Mouse (Mus musculus) CH12.LX (cell line): ENCODE measurements at regions not wholly inside any gene's neighbourhood (a gene's known extent, or its start where the extent isn't known, plus 50 kb on each side); places are given as distances from the start of the nearest gene placed in this dataset.

Experiments
- CHD2 ChIP-seq: IDR thresholded peaks from 2 replicates; pipeline ENCODE4 v1.6.1; 2011; ENCODE audit warnings: low read length, improper control_type of control experiment
- CTCF ChIP-seq, 2 experiments: IDR thresholded peaks in 1 of 2; conservative IDR thresholded peaks in 1 of 2; 2 replicates each; pipeline ENCODE4 v1.5.1; 2011 to 2012; ENCODE audit warnings: low read depth in 2 of 2, low read length in 2 of 2, improper control_type of control experiment in 1 of 2, inconsistent platforms in 1 of 2, mild to moderate bottlenecking in 1 of 2, moderate library complexity in 1 of 2
- EP300 ChIP-seq: IDR thresholded peaks from 2 replicates; pipeline ENCODE4 v1.6.1; 2011; ENCODE audit warnings: low read length, improper control_type of control experiment
- HCFC1 ChIP-seq: IDR thresholded peaks from 2 replicates; pipeline ENCODE4 v1.6.1; 2012; ENCODE audit warnings: low read depth, mild to moderate bottlenecking, inconsistent platforms, low read length, improper control_type of control experiment
- POLR2A ChIP-seq: IDR thresholded peaks from 2 replicates; pipeline ENCODE4 v1.6.1; 2011; ENCODE audit warnings: low read depth, mild to moderate bottlenecking, improper control_type of control experiment, low read length
- TBP ChIP-seq: conservative IDR thresholded peaks from 2 replicates; pipeline ENCODE4 v1.6.1; 2011; ENCODE audit warnings: low read depth, low read length, improper control_type of control experiment
- ZC3H11A ChIP-seq: IDR thresholded peaks from 2 replicates; pipeline ENCODE4 v1.6.1; 2012; ENCODE audit warnings: low read depth, mild to moderate bottlenecking, inconsistent platforms, low read length, improper control_type of control experiment

GRCm38 (mm10) chr3:37906806-37907251, 182.5 kb upstream of the Gm5148 start:
- TF ChIP-seq HCFC1 (no peak), ZC3H11A (no peak), EP300 (no peak), CHD2 (no peak), POLR2A (no peak), TBP (no peak), CTCF (conservative IDR thresholded peaks at IDR 0.05 in 1 of 2, IDR thresholded peaks at IDR 0.05 in 1 of 2; ENCODE audit: low read depth in 2 of 2, low read length in 2 of 2) (no peak)
